Mouse (Mus musculus) liver, embryonic 14.5 days (tissue): Measurements from ENCODE around the gene Hormad2.

Experiments used
- CTCF ChIP-seq: IDR thresholded peaks from 2 replicates; pipeline ENCODE4 v1.5.1; 2016; ENCODE audit warnings: antibody characterized with exemption, low read depth, control low read depth
- EP300 ChIP-seq: IDR thresholded peaks from 2 replicates; pipeline ENCODE4 v1.6.1; 2016; ENCODE audit warnings: antibody characterized with exemption, low read depth

DNA sequence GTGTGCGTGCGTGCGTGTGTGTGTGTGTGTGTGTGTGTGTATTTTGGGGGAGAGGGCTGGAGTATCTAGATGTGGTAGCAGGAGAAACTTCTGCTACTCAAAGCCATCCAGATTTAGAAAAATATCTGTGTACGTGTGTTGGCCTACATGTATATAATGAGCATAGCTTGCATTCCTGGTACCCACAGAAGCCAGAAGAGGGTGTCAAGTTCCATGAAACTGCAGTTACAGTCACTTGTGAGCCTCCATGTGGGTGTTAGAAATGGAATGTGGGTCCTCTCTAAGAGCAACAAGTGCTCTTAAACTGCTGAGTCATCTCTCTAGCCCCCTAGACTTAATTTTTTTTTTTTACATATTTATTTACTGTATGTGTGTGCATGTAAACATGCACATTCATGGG lies 130.6 kb downstream of the Hormad2 start:
- TF ChIP-seq CTCF (no peak), EP300 (no peak)
